Mouse (Mus musculus): ENCODE data around the gene Faim.

DNA sequence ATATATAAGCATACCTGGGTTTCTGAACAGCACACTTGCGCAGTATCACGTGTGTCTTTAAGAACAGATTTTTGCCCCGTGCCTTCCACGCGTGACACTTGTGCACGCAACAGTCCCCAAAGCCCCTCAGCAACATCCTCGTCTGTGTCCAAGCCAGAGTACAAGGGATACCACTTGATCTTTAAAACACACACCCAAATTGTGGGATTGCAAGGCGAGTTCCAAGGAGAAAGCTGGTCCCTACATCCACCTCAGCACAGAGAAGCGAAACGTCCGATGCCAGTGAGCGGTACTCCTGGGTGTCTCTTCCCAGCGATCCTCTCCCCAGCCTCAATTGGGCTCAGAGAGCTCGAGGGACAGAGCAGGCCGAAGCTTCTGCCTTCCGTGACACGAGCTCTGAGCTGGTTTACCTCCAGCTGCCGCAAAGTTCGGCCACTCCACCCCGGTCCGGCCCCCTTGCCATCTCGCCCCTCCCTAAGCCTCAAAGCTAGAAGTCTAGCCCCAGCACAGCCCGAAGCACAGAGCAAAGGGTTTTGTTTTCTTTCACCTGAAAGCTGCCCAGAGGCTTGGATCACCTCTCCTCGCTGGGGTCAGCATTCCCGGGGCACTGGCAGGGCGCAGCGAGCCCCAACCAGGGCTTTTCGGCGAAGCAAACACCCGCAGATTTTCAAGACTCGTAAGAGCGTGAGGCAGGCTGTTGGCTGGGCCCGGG is 31.6 kb upstream of the Faim start:
- TF ChIP-seq CTCF (IDR thresholded peaks at IDR 0.05; ENCODE audit: borderline replicate concordance, extremely low read depth, insufficient read depth, insufficient read length) (no peak), POLR2A (IDR thresholded peaks at IDR 0.05; ENCODE audit: borderline replicate concordance, extremely low read depth, insufficient read depth, insufficient read length, poor library complexity, severe bottlenecking) (no peak)
